Mouse (Mus musculus) kidney, adult 11 months (tissue): Measurements from ENCODE around the gene Pctp.

Experiments
- DNase-seq: peaks from one replicate; pipeline ENCODE4 v3.0.0; 2022

The Pctp gene

GRCm38 (mm10) chr11:89971296-89971695 lies 31.4 kb downstream of the Pctp start:
- no peak for DNase-seq

GRCm38 (mm10) chr11:89970726-89971125 lies 32.0 kb downstream of the Pctp start:
- no peak for DNase-seq

GRCm38 (mm10) chr11:89969131-89969530 lies 33.6 kb downstream of the Pctp start:
- no peak for DNase-seq

GRCm38 (mm10) chr11:89950691-89951270 lies 51.9 kb downstream of the Pctp start:
- DNase-seq = no peak

GRCm38 (mm10) chr11:89947806-89948205 lies 54.9 kb downstream of the Pctp start:
- DNase-seq = no peak

- no peak for DNase-seq
Observed at GRCm38 (mm10) chr11:89945159-89945558, 57.5 kb downstream of the Pctp start.

GRCm38 (mm10) chr11:89937241-89937640 lies 65.5 kb downstream of the Pctp start:
- DNase-seq = no peak
